Mouse (Mus musculus): ENCODE measurements around the gene Traf5.

Gene Traf5

DNA sequence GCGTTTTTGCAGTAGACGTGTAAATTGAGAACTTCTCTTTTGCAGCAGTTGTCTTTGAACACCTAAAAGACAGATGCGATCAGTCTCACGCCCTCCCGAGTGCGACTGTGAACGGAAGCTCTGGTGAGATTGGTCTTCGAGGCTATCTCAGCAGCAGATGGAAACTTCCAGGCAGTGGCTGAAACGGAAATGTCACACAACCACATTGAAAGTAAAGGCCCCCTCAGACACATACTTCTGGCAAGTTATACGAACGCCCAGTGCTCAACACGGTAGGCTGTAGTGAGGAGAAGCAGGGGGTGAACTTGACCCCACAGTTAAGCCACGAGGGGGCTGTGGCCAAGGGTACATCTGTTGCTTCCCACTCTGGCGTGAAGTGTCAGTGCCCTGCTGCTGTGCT, 29.7 kb downstream of the Traf5 start:
- DNase-seq (ENCODE audit: low spot score) = peak; percentile 34

GRCm38 (mm10) chr1:192061666-192062306, 30.6 kb downstream of the Traf5 start:
- DNase-seq (ENCODE audit: low spot score) = peak; percentile 54

DNA sequence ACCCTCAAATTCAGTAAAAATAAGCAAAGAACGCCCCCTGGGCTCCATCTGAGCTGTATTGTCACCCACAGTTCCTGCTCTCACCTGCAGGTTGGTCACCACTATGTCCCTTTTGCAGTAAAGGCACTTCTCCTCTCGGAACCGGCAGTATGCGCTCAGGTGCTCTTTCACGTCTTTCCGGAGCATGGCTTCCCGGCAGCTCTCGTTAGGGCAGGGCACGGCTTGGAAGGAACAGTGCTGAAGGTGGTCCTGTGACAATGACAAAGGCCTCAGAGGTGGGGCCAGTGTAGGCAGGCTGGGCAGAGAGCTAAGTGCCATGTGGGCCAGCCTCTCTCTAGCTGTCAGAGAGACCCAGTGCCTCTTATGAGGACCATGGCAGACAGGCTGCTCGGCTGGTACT, 33.4 kb downstream of the Traf5 start:
- peak; percentile 31 for DNase-seq (ENCODE audit: low spot score)

GRCm38 (mm10) chr1:192053726-192054125, 38.6 kb downstream of the Traf5 start:
- DNase-seq (ENCODE audit: low spot score) = peak; percentile 26

DNA sequence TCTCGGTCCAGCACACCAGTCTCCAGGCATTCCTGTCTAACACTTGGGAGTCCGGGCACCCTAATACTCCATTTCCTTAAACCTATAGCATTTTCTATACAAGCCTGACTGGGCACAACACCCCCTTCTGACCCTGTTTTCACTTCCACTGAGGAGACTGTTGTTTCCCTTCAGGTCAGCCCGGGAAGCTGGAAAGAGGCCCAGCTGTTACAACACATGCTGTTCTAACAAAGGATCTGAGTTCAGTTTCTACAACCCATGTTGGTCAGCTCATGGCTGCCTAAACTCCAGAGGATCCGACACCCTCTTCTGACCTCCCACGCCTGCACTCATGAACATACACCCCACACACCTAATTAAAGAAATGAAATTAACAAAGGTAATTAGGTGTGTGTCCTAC, 39.4 kb downstream of the Traf5 start:
- peak; percentile 29 for DNase-seq (ENCODE audit: low spot score)

- DNase-seq (ENCODE audit: low spot score) = peak; percentile 29
These were observed 39.9 kb downstream of the Traf5 start for GRCm38 (mm10) chr1:192052461-192052860.

DNA sequence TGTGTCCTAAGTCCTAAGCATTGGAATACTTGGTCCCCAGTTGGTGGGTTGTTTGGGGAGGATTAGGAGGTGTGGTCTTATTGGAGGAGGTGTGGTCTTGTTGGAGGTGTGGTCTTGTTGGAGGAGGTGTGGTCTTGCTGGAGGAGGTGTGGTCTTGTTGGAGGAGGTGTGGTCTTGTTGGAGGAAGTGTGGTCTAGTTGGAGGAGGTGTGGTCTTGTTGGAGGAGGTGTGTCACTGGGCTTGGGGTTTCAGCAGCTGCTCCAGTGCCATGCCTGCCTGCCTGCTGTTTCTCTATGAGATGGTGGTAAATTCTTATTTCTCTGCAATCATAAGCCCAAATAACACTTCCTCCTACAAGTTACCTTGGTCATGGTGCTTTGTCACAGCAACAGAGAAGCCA, 93.3 kb downstream of the Traf5 start:
- no peak for DNase-seq (ENCODE audit: low spot score)

- DNase-seq (ENCODE audit: low spot score) = no peak
These were observed 95.7 kb downstream of the Traf5 start for GRCm38 (mm10) chr1:191996621-191997185.

GRCm38 (mm10) chr1:191995916-191996315, 96.4 kb downstream of the Traf5 start:
- no peak for DNase-seq (ENCODE audit: low spot score)

GRCm38 (mm10) chr1:191995488-191995887, 96.9 kb downstream of the Traf5 start:
- peak; percentile 84 for DNase-seq (ENCODE audit: low spot score)

- no peak for DNase-seq (ENCODE audit: low spot score)
These were observed 97.9 kb downstream of the Traf5 start for GRCm38 (mm10) chr1:191994476-191994875.

- no peak for DNase-seq (ENCODE audit: low spot score)
These were observed 100.1 kb downstream of the Traf5 start for GRCm38 (mm10) chr1:191992040-191992780.

DNA sequence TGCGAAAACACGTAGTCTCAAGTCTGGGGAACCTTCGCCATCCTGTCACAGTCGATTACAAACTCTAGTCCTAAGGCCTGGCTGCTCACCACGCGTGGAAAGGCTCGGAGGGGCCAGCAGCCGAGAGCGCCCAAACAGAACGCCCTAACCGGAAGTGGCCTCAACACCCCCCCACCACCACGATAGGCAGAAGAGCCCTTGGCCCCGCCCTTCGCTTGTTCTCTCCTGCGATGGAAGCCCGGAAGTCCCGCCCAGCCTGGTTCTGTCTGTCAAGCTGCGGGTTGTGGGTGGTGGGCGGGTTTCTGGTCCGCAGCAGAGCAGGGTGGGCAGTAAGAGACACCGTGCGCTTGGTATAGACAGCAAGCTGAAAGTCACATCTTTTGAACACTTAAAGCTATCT, 102.4 kb downstream of the Traf5 start:
- DNase-seq (ENCODE audit: low spot score) = peak; percentile 98

DNA sequence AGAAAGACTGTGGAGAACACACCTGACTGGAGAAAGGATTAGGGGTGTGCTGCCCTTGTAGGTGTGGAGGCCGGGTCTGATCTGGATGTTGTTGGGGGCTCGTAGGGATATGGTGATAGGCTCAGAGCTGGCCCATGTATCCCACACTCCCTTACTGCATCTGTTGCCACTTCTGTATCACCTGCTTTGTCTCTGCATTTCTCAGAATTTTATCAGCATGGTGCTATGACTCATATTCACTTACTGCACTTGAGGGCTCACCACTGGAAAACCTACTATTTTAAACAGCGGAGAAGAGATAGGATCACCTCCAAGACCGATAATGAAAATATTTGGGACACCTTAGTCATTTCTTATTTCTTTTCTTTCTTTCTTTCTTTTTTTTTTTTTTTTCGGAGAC, 103.3 kb downstream of the Traf5 start:
- no peak for DNase-seq (ENCODE audit: low spot score)

GRCm38 (mm10) chr1:191988646-191989045, 103.7 kb downstream of the Traf5 start:
- DNase-seq (ENCODE audit: low spot score) = no peak

DNA sequence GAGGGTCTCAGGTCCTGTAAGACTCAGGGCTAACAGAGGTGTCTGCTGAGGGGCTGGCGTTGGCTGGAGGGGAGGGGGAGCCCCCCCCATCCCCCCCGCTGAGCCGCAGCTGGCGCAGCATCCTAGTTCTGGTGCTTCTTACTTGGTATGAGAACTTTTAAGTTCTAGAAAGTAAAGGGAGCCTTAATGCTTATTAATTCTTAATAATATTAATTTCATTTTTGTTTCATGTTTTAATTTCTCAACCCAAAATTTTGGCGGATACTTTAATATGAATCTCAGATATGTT, 104.9 kb downstream of the Traf5 start:
- DNase-seq (ENCODE audit: low spot score) = no peak

DNA sequence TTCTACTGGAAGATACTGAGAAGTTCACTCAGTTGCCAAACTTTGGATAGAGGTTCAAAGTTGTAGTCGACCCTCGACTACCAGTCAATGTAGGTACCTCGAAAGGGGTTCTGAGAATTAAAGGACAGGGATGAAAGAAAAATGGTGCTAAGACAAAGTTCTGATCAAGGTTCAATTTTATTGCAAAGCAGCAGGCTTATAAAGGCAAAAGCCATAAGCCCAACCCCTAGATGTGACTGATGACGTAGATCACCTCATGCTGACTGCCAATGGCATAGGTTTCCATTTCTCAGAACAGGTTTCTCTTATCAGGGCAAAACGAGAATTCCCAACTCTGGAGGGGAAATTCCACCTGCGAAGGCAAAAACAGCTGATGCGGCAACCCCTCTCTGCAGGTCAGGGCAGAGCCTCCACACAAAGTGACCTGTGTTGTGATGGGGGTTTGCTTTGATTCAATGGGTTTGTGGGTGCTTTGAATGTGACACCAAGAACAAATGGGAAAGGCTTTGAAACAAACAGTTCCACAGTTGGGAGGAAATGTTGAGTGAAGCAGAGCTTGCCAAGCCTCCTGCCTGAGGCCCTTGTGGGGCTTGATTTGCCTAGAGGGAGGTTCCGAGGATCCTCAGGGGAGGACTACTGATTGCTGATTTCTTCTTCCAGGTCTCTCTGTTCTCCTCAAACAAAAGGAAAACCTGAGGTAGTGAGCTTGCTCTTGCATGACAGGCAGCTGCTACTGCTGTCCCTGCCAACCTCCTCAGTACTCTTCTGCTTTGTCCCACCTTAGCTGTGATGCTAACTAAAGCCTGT, 105.5 kb downstream of the Traf5 start:
- DNase-seq (ENCODE audit: low spot score) = no peak

- DNase-seq (ENCODE audit: low spot score) = peak; percentile 82
These were observed 110.8 kb downstream of the Traf5 start for GRCm38 (mm10) chr1:191981426-191982102.

DNA sequence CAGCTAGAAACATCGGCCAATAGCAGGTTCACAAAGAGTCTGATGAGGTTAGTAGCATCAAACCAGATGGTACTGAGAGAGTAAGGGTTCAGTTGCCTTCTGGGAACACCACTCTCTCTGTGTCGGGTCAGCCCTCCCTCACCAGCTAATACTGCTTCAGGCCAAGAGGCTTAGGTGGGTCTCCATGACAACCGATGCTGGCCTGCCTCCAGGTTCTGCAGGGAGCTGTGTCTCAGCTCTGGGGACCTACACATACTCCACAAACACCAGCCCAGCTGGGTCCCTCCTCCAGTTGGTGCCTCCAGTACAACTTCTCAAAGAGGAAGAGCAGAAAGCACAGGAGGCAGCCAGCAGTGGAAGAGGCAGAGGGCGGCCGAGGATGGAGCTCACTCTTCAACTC, 115.2 kb downstream of the Traf5 start, which contains the start of gene Rd3:
TSS of gene Rd3 (plus strand) at position 184 of the 400 bp plus-strand sequence.
- peak; percentile 71 for DNase-seq (ENCODE audit: low spot score)

GRCm38 (mm10) chr1:191974509-191975405, 117.6 kb downstream of the Traf5 start:
- DNase-seq (ENCODE audit: low spot score) = no peak

DNA sequence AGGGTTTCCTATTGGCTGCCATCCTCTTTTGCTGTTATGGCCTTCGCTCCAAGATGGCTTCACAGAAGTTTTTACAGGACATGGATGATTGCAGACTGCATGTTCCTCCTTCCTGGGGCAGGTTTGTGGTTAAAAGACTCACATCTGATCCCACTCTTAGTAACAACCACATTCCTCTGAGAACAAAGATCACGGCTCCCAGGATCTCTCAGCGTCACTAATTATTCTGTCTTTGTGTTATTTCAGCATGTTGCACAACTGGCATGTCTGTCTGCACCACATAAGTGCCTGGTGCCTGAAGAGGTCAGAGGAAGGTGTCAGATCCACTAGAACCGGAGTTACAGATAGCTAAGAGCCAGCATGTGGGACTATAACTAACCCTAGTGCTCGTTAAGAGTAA, 122.4 kb downstream of the Traf5 start:
- no peak for DNase-seq (ENCODE audit: low spot score)

All from testis, postnatal 10 days (tissue).